Mouse (Mus musculus) left cerebral cortex, postnatal 36 days (tissue): ENCODE measurements around the gene Map4k2. TPM values are rescaled to one million over a fixed set of nuclear protein-coding genes. Genes with fewer than 3 reads are reported as not detected.

Experiments
- DNase-seq, 2 experiments: peaks; one replicate each; pipeline ENCODE4 v3.0.0; 2021 to 2022; ENCODE audit warnings: low spot score in 2 of 2, mixed read lengths in 1 of 2
- intact Hi-C: fragments of 180-260 bp; cut with DNase I; formaldehyde crosslinking; loops from one replicate; pipeline ENCODE4 v1.15.1; 2025
- total RNA-seq, 2 experiments: library from RNA; stranded (reverse); gene quantifications; 2 replicates each; pipeline ENCODE4 v1.2.3; 2021

Gene Map4k2
- total RNA-seq, 2 experiments from 2014 or later = 93.5 to 107 TPM

DNA sequence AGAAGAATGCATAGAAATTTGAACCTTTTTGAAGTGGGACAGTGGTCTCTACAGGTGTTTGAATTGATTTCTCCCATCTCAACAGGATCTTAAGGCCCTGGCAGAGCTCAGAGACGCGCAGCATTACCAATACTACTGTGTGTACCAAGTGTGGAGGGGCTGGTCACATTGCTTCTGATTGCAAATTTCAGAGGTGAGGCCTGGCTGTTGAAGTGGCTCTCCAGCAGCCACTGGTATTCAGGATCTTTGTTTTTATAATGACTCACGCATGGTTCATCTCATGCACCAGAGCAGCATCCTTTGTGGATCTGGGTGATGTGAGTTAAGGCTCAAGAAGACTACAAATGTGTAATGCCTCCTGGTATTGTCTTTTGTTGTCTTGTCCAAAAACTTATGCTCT, 31.5 kb downstream of the Map4k2 start:
- intact Hi-C loops = no loop called here
- no peak for DNase-seq

GRCm38 (mm10) chr19:6373539-6374400, 32.8 kb downstream of the Map4k2 start:
- intact Hi-C loops = no loop called here
- peak; percentile 55 to 65 for DNase-seq

DNA sequence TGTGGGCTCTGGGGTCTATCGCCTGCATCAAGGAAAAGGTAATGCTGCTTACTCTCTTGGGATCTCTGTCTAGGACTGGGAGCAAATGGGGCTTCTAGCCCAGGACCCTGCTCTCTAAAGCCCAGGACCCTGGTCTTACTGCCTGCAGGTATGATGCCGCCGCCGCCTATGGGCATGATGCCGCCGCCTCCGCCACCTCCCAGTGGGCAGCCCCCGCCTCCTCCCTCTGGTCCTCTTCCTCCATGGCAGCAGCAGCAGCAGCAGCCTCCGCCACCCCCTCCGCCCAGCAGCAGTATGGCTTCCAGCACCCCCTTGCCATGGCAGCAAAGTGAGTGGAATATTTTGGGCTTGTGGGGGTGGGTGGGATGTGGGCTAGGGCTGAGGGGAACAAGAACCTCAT, 33.6 kb downstream of the Map4k2 start:
- no peak for DNase-seq
- intact Hi-C loops = no loop called here

- DNase-seq = peak in 1 of 2 experiments; percentile 3
- intact Hi-C loops = no loop called here
Measured at GRCm38 (mm10) chr19:6375423-6376254, 34.7 kb downstream of the Map4k2 start.

GRCm38 (mm10) chr19:6376255-6376564, 35.3 kb downstream of the Map4k2 start:
- peak in 1 of 2 experiments; percentile 19 for DNase-seq
- intact Hi-C loops = no loop called here

GRCm38 (mm10) chr19:6376643-6377042, 35.7 kb downstream of the Map4k2 start:
- intact Hi-C loops = no loop called here
- DNase-seq = no peak

- intact Hi-C loops = no loop called here
- no peak for DNase-seq
Measured at GRCm38 (mm10) chr19:6377327-6378040, 36.5 kb downstream of the Map4k2 start.

GRCm38 (mm10) chr19:6380411-6381166, 39.7 kb downstream of the Map4k2 start:
- no peak for DNase-seq
- intact Hi-C loops = no loop called here

GRCm38 (mm10) chr19:6381238-6381637, 40.3 kb downstream of the Map4k2 start:
- no peak for DNase-seq
- intact Hi-C loops = no loop called here

DNA sequence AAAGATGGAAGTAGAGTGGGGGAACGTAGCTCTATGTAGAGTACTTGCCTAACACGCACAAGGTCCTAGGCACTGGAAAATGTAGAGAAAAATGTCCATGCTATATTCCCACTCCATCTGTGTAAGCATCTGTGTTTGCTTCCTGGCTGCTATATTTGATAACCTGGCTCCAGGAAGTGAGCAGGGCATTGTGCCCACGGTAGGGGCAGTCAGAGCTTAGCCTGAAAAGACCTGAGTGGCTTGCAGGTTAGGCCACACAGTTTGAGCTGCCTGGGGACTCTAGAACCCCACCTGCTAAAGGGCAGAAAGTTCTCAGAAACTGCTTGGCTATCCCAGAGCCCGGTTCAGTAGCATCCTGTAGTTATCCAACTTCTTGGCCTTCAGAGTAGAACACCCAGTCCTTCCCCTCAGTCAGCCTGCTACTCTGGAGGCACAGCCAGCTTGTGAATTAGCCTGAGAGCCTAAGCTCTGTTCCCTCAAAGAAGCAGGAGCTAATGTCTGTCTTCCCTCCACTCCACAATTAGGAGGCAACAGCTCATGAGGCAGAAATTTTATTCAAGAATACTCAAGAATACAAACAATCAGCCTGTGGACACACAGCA, 41.5 kb downstream of the Map4k2 start:
- no peak for DNase-seq
- intact Hi-C loops = no loop called here

GRCm38 (mm10) chr19:6383470-6383869, 42.5 kb downstream of the Map4k2 start:
- intact Hi-C loops = no loop called here
- no peak for DNase-seq

DNA sequence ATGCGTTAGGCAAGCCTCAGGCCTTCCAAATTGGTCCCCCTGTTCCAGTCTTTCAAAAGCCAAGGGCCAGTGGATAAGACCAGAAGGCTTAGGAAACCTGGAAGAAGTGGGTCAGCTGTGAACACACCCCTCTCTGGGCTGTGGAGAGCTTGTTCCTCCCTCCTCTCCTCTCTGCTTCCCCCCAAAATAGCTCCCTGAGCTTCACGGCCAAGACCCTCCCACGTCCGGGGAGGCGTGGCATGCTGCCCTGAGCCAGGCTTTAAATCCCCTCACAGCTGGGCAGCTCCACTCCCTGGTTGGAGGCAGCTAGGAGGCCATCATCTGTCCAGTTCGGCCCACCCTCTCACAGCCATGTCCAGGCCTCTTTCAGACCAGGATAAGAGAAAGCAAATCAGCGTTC, 43.2 kb downstream of the Map4k2 start, which contains the start of gene Pygm:
Gene Pygm (plus strand): TSS at position 272 of the 400 bp plus-strand sequence.
- intact Hi-C loops = no loop called here
- peak; percentile 62 to 69 for DNase-seq

GRCm38 (mm10) chr19:6384954-6385353, 44.0 kb downstream of the Map4k2 start:
- no peak for DNase-seq
- intact Hi-C loops = no loop called here

DNA sequence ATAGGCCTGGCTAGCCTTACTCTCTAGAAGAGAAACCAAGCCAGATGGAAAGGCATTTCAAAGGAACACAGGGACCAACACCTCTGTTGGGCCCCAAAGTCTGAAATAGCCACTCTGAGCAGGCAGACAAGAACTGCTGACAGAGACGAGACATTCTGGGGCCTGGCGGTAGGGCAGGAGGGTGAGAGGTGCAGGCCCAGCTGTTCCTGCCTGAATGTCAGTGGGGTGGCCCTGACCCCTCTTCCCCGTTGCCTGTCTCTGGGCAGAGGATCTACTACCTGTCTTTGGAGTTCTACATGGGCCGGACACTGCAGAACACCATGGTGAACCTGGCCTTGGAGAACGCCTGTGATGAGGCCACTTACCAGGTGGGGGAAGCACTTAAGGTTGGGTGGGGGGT, 44.5 kb downstream of the Map4k2 start:
- DNase-seq = no peak
- intact Hi-C loops = no loop called here

DNA sequence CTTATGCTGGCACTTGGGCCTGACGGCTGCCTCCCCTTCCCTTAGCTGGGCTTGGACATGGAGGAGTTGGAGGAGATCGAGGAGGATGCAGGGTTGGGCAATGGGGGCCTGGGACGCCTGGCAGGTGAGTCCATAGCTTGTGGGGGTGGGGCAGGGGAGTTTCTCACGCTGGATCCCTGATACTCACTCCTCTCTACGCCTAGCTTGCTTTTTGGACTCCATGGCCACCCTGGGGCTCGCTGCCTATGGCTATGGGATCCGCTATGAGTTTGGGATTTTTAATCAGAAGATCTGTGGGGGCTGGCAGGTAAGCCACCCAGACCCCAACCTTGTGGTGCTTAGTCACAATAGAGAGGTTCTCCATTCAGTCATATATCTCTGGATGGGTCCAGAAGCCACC, 44.9 kb downstream of the Map4k2 start:
- no peak for DNase-seq
- intact Hi-C loops = no loop called here

DNA sequence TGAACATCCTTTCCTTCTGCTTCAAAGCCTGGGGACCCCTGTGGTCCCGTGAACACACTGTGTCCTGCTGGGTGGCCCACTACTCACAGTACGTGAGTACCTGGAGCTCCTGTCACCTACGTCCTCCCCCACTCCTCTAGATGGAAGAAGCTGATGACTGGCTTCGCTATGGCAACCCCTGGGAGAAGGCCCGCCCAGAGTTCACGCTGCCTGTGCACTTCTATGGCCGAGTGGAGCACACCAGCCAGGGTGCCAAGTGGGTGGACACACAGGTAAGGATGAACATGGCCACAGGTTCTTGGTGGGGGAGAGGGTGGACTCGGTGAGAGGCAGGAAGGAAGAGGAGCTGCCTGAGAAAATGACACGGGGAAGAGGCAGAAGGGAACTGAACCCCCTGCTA, 45.3 kb downstream of the Map4k2 start:
- intact Hi-C loops = no loop called here
- no peak for DNase-seq

DNA sequence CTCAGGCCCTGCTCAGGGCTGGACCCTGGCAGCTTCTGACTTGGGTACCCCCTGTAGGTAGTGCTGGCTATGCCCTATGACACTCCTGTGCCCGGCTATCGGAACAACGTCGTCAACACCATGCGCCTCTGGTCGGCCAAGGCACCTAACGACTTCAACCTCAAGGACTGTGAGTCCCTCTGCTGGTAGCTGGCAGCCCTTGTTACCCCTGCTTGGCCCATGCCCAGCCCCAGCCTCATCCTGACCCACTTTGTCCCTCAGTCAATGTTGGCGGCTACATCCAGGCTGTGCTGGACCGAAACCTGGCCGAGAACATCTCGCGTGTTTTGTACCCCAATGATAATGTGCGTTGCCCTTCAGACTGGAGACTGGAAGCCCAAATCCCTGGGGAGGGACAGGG, 47.1 kb downstream of the Map4k2 start:
- peak in 1 of 2 experiments; percentile 20 for DNase-seq
- intact Hi-C loops = no loop called here

GRCm38 (mm10) chr19:6389803-6390202, 48.9 kb downstream of the Map4k2 start:
- DNase-seq = no peak
- intact Hi-C loops = no loop called here

GRCm38 (mm10) chr19:6390251-6390650, 49.3 kb downstream of the Map4k2 start:
- intact Hi-C loops = no loop called here
- no peak for DNase-seq
